Mouse (Mus musculus) lung, adult 2 months (tissue): Measurements from ENCODE around the gene Zfp362.

ENCODE experiments used
- CTCF ChIP-seq: fragments of 200-500 bp; IDR thresholded peaks from 2 replicates; pipeline ENCODE4 v1.5.1; 2011; ENCODE audit warnings: mild to moderate bottlenecking, low read length, control low read depth; ENCODE audit not compliant: insufficient read depth
- POLR2A ChIP-seq: fragments of 200-500 bp; IDR thresholded peaks from 2 replicates; pipeline ENCODE4 v1.6.1; 2011; ENCODE audit warnings: low read depth, mild to moderate bottlenecking, control low read depth, low read length, borderline replicate concordance; ENCODE audit errors: extremely low read depth

DNA sequence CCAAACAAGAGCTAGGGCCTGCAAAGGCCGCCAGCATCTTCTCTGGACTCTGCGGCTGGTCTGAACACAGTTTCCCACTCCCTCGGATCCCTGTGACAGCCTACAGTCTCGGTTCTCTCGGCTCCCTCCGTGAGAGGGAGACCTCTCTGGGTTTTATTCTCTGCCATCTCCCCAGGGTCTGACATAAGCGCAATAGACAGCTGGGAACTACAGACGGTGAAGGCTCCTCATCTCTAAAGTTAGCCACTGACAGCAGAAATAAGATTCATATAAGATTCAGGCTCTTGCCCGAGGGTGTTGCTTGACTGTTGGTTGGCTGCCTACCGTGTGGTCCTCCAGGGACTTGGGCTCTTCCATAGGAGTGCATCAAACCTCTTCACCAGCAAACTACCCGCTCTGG is 28.3 kb downstream of the Zfp362 start:
- TF ChIP-seq CTCF (no peak), POLR2A (no peak)
